Mouse (Mus musculus): ENCODE measurements around the gene Mfsd11.

DNA sequence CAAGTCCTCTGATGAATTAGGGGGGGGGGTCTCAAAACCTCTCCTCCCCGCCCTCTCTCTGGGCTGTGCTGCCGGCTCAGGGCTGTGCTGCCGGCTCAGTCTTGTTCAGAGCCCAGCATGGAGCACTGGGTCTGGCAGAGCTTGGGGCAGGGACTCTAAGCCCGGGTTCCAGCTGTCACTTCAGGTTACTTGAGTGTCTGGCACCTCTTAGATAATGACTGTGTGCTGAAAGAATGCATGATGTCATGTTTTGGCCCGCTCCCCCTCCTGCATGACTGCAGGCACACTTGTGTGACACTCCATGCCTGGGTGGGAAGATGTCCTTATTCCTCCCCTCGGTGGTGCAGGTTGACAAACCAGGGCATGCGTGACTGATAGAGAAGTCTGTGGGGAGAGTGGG is 69.8 kb downstream of the Mfsd11 start:
- TF ChIP-seq TAL1 (conservative IDR thresholded peaks at IDR 0.05; ENCODE audit: low read depth, low read length) (no peak), CTCF (IDR thresholded peaks at IDR 0.05; ENCODE audit: low read depth, low read length) (no peak)
